Mouse (Mus musculus): ENCODE results near the gene Nvl. TPM values are rescaled to one million over a fixed set of nuclear protein-coding genes. Genes with fewer than 3 reads are reported as not detected.

Nvl gene
- polyA plus RNA-seq, 1 experiment = 0.45 TPM

- peaks cover 44% of the 10 kb centered on the region for H3K36me3 ChIP-seq (ENCODE audit: control insufficient read depth)
- no peaks in the 10 kb centered on the region for H3K4me1 ChIP-seq (ENCODE audit: control insufficient read depth)
- no peaks in the 10 kb centered on the region for H3K27me3 ChIP-seq (ENCODE audit: control insufficient read depth)
- no peaks in the 10 kb centered on the region for H3K9me3 ChIP-seq (ENCODE audit: control insufficient read depth, low read length)
- no peak overlapping the region for H3K4me3 ChIP-seq (replicated peaks)
- TF ChIP-seq TAL1 (IDR thresholded peaks at IDR 0.05; ENCODE audit: low read length) (no peak), GATA1 (IDR thresholded peaks at IDR 0.05; ENCODE audit: low read length) (no peak)
Measured at GRCm38 (mm10) chr1:181090048-181090447, 54.0 kb downstream of the Nvl start.

GRCm38 (mm10) chr1:181084021-181084420, 60.0 kb downstream of the Nvl start:
- Histone ChIP-seq H3K27me3 (ENCODE audit: control insufficient read depth) (peaks cover 4% of the 10 kb centered on the region), H3K4me3 (replicated peaks) (no peak overlapping the region), H3K4me1 (ENCODE audit: control insufficient read depth) (no peaks in the 10 kb centered on the region), H3K9me3 (ENCODE audit: control insufficient read depth, low read length) (no peaks in the 10 kb centered on the region), H3K36me3 (ENCODE audit: control insufficient read depth) (no peaks in the 10 kb centered on the region)
- TF ChIP-seq TAL1 (IDR thresholded peaks at IDR 0.05; ENCODE audit: low read length) (no peak), GATA1 (IDR thresholded peaks at IDR 0.05; ENCODE audit: low read length) (no peak)

GRCm38 (mm10) chr1:181073075-181073474, 70.9 kb downstream of the Nvl start:
- peaks cover 6% of the 10 kb centered on the region for H3K27me3 ChIP-seq (ENCODE audit: control insufficient read depth)
- H3K36me3 ChIP-seq (ENCODE audit: control insufficient read depth) = no peaks in the 10 kb centered on the region
- no peaks in the 10 kb centered on the region for H3K9me3 ChIP-seq (ENCODE audit: control insufficient read depth, low read length)
- H3K4me3 ChIP-seq (replicated peaks) = no peak overlapping the region
- H3K4me1 ChIP-seq (ENCODE audit: control insufficient read depth) = peaks cover 2% of the 10 kb centered on the region; the same call in 1 of the 2 replicates
- no peak for TF ChIP-seq TAL1 (IDR thresholded peaks at IDR 0.05; ENCODE audit: low read length)
- TF ChIP-seq GATA1 (IDR thresholded peaks at IDR 0.05; ENCODE audit: low read length) = no peak

- H3K27me3 ChIP-seq (ENCODE audit: control insufficient read depth) = peaks cover 3% of the 10 kb centered on the region; the same call in 1 of the 2 replicates
- no peak overlapping the region for H3K4me3 ChIP-seq (replicated peaks)
- TF ChIP-seq TAL1 (IDR thresholded peaks at IDR 0.05; ENCODE audit: low read length) = no peak
- H3K36me3 ChIP-seq (ENCODE audit: control insufficient read depth) = no peaks in the 10 kb centered on the region
- peaks cover 4% of the 10 kb centered on the region; the same call in 1 of the 2 replicates for H3K4me1 ChIP-seq (ENCODE audit: control insufficient read depth)
- H3K9me3 ChIP-seq (ENCODE audit: control insufficient read depth, low read length) = no peaks in the 10 kb centered on the region
Measured at GRCm38 (mm10) chr1:181069671-181070070, 74.3 kb downstream of the Nvl start.

GRCm38 (mm10) chr1:181068344-181068743, 75.7 kb downstream of the Nvl start:
- peaks cover 4% of the 10 kb centered on the region; the same call in 1 of the 2 replicates for H3K4me1 ChIP-seq (ENCODE audit: control insufficient read depth)

GRCm38 (mm10) chr1:181064648-181065047, 79.4 kb downstream of the Nvl start:
- Histone ChIP-seq H3K4me3 (replicated peaks) (no peak overlapping the region), H3K36me3 (ENCODE audit: control insufficient read depth) (no peaks in the 10 kb centered on the region), H3K4me1 (ENCODE audit: control insufficient read depth) (peaks cover 4% of the 10 kb centered on the region; the same call in 1 of the 2 replicates), H3K27me3 (ENCODE audit: control insufficient read depth) (no peaks in the 10 kb centered on the region; the same call in 1 of the 2 replicates), H3K9me3 (ENCODE audit: control insufficient read depth, low read length) (no peaks in the 10 kb centered on the region)
- no peak for TF ChIP-seq TAL1 (IDR thresholded peaks at IDR 0.05; ENCODE audit: low read length)

More at GRCm38 (mm10) chr1:181068344-181068743, 75.7 kb downstream of the Nvl start:
- TF ChIP-seq TAL1 (IDR thresholded peaks at IDR 0.05; ENCODE audit: low read length) (no peak), GATA1 (IDR thresholded peaks at IDR 0.05; ENCODE audit: low read length) (no peak)
- Histone ChIP-seq H3K36me3 (ENCODE audit: control insufficient read depth) (no peaks in the 10 kb centered on the region), H3K9me3 (ENCODE audit: control insufficient read depth, low read length) (no peaks in the 10 kb centered on the region), H3K4me3 (replicated peaks) (no peak overlapping the region), H3K27me3 (ENCODE audit: control insufficient read depth) (peaks cover 3% of the 10 kb centered on the region; the same call in 1 of the 2 replicates)

GRCm38 (mm10) chr1:181063991-181064390, 80.0 kb downstream of the Nvl start:
- H3K4me3 ChIP-seq (replicated peaks) = no peak overlapping the region
- H3K36me3 ChIP-seq (ENCODE audit: control insufficient read depth) = no peaks in the 10 kb centered on the region
- TF ChIP-seq GATA1 (IDR thresholded peaks at IDR 0.05; ENCODE audit: low read length) (no peak), TAL1 (IDR thresholded peaks at IDR 0.05; ENCODE audit: low read length) (no peak)
- peaks cover 4% of the 10 kb centered on the region; the same call in 1 of the 2 replicates for H3K4me1 ChIP-seq (ENCODE audit: control insufficient read depth)
- H3K27me3 ChIP-seq (ENCODE audit: control insufficient read depth) = no peaks in the 10 kb centered on the region; the same call in 1 of the 2 replicates
- no peaks in the 10 kb centered on the region for H3K9me3 ChIP-seq (ENCODE audit: control insufficient read depth, low read length)

GRCm38 (mm10) chr1:181061784-181062485, 82.1 kb downstream of the Nvl start:
- TF ChIP-seq GATA1 (IDR thresholded peaks at IDR 0.05; ENCODE audit: low read length) = no peak
- TF ChIP-seq TAL1 (IDR thresholded peaks at IDR 0.05; ENCODE audit: low read length) = no peak
- no peaks in the 10 kb centered on the region; the same call in 1 of the 2 replicates for H3K9me3 ChIP-seq (ENCODE audit: control insufficient read depth, low read length)
- no peaks in the 10 kb centered on the region for H3K4me1 ChIP-seq (ENCODE audit: control insufficient read depth)
- H3K27me3 ChIP-seq (ENCODE audit: control insufficient read depth) = no peaks in the 10 kb centered on the region; the same call in 1 of the 2 replicates
- H3K4me3 ChIP-seq (replicated peaks) = no peak overlapping the region
- no peaks in the 10 kb centered on the region for H3K36me3 ChIP-seq (ENCODE audit: control insufficient read depth)

- no peak overlapping the region for H3K4me3 ChIP-seq (replicated peaks)
- TF ChIP-seq TAL1 (IDR thresholded peaks at IDR 0.05; ENCODE audit: low read length) = no peak
- no peak for TF ChIP-seq GATA1 (IDR thresholded peaks at IDR 0.05; ENCODE audit: low read length)
- no peaks in the 10 kb centered on the region for H3K36me3 ChIP-seq (ENCODE audit: control insufficient read depth)
- H3K27me3 ChIP-seq (ENCODE audit: control insufficient read depth) = no peaks in the 10 kb centered on the region; the same call in 1 of the 2 replicates
- H3K4me1 ChIP-seq (ENCODE audit: control insufficient read depth) = no peaks in the 10 kb centered on the region
- H3K9me3 ChIP-seq (ENCODE audit: control insufficient read depth, low read length) = no peaks in the 10 kb centered on the region; the same call in 1 of the 2 replicates
Measured at GRCm38 (mm10) chr1:181052898-181053297, 91.1 kb downstream of the Nvl start.

Measured in erythroblast, embryonic 14.5 days (primary cell).